Mouse (Mus musculus) stomach, embryonic 16.5 days (tissue): ENCODE data around the gene Frmd4a. TPM values are rescaled to one million over a fixed set of nuclear protein-coding genes. Genes with fewer than 3 reads are reported as not detected.

Source experiments
- ATAC-seq: fragments of 200-750 bp; cut with Nextera tagmentation; 2 replicates; pipeline ENCODE4 v1.8.0; 2017; ENCODE audit warnings: moderate number of reproducible peaks, moderate TSS enrichment; ENCODE audit not compliant: insufficient read depth, low FRiP score
- H3K27ac ChIP-seq: fragments of 300-500 bp; sonication (generic); 2 replicates; pipeline ENCODE4 v1.5.1; 2014; ENCODE audit warnings: low read length
- H3K27me3 ChIP-seq: fragments of 300-500 bp; sonication (generic); 2 replicates; pipeline ENCODE4 v1.6.1; 2014; ENCODE audit warnings: low read length, control low read depth, mixed read lengths; ENCODE audit not compliant: control insufficient read depth, insufficient read depth
- H3K36me3 ChIP-seq: fragments of 300-500 bp; sonication (generic); 2 replicates; pipeline ENCODE4 v1.6.1; 2014; ENCODE audit warnings: low read length; ENCODE audit not compliant: control insufficient read depth, insufficient read depth
- H3K4me1 ChIP-seq: fragments of 300-500 bp; sonication (generic); 2 replicates; pipeline ENCODE4 v1.6.1; 2014; ENCODE audit warnings: low read length, control low read depth, mixed read lengths; ENCODE audit not compliant: control insufficient read depth, insufficient read depth
- H3K4me2 ChIP-seq: fragments of 300-500 bp; sonication (generic); 2 replicates; pipeline ENCODE4 v1.6.1; 2014; ENCODE audit warnings: low read depth, low read length, mixed read lengths
- H3K4me3 ChIP-seq: fragments of 300-500 bp; sonication (generic); replicated peaks from 2 replicates; pipeline ENCODE4 v1.5.1; 2014; ENCODE audit warnings: mild to moderate bottlenecking, low read length
- H3K9ac ChIP-seq: fragments of 300-500 bp; sonication (generic); 2 replicates; pipeline ENCODE4 v1.6.1; 2014; ENCODE audit warnings: low read length
- H3K9me3 ChIP-seq: fragments of 300-500 bp; sonication (generic); replicated peaks from 2 replicates; pipeline ENCODE4 v1.6.1; 2016; ENCODE audit warnings: low read length, control low read depth; ENCODE audit not compliant: control insufficient read depth
- WGBS: fragments of 180-500 bp; shearing (Covaris S2); extraction: QIAGEN DNeasy Blood & Tissue Kit; methylation state at CpG from one replicate; pipeline ENCODE4 v1.1.7; 2014; 5-methylcytosine and 5-hydroxymethylcytosine counted together
- polyA plus RNA-seq: library from polyadenylated mRNA; unstranded; fragments of >200 nt; fragmentation: Nextera tagmentation; extraction: Ambion mirVana; gene quantifications from 2 replicates; pipeline ENCODE4 v1.2.1, GENCODE M21; 2015

Gene Frmd4a
- polyA plus RNA-seq, 1 experiment from 2014 or later, result 19.6 TPM

DNA sequence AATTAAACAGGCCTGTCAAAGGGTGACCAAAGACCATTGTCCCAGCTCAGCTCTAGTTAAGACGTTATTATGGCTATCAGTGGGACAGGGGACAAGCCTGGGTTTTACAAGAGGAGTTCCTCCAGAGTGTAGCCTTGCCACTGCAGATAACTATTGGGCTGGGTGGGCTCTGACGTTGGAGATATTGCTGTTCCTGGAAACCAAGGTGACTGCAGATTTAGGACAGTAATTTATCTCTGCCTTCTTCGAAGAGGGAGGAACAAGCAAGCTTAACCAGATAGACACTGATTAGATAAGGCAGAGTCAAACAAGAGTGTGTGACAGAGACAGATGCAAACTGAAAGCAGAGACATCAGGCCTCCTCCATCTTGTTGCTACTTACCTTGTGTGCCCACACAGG lies 330.3 kb downstream of the Frmd4a start:
- no peaks in the 10 kb centered on the region for H3K9me3 ChIP-seq
- 22% methylated on average over 3 of the region's 3 CpGs for WGBS
- no peak overlapping the region for H3K9ac ChIP-seq
- H3K4me3 ChIP-seq, result no peak overlapping the region
- ATAC-seq, result no peak
- H3K4me2 ChIP-seq, result no peak overlapping the region
- H3K4me1 ChIP-seq, result peaks cover 5% of the 10 kb centered on the region; the same call in 1 of the 2 replicates
- no peaks in the 10 kb centered on the region for H3K36me3 ChIP-seq
- no peak overlapping the region for H3K27ac ChIP-seq
- no peaks in the 10 kb centered on the region for H3K27me3 ChIP-seq

DNA sequence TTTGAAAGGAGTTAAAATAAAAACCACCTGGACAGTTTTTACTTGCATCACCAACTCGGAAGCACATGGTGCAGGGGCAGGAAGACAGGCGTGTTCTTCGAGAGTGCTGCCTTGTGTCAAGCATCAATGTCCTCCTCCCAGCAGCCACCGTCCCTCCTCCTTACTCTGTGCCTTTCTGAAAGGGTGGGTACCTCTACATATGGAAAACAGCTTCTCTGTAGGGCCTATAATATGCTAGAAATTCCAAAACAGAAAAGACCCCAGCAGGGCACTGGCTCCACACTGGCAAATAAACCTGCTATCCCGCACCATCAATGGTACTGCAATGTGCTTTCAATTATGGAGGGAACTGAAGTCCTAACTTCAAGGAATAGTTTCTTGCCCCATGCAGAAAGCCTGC lies 331.0 kb downstream of the Frmd4a start:
- Histone ChIP-seq H3K9me3 (no peaks in the 10 kb centered on the region), H3K27me3 (no peaks in the 10 kb centered on the region), H3K4me2 (no peak overlapping the region), H3K9ac (no peak overlapping the region), H3K4me3 (no peak overlapping the region), H3K27ac (no peak overlapping the region), H3K4me1 (peaks cover 5% of the 10 kb centered on the region; the same call in 1 of the 2 replicates), H3K36me3 (no peaks in the 10 kb centered on the region)
- 74% methylated on average over 5 of the region's 5 CpGs for WGBS
- no peak for ATAC-seq

DNA sequence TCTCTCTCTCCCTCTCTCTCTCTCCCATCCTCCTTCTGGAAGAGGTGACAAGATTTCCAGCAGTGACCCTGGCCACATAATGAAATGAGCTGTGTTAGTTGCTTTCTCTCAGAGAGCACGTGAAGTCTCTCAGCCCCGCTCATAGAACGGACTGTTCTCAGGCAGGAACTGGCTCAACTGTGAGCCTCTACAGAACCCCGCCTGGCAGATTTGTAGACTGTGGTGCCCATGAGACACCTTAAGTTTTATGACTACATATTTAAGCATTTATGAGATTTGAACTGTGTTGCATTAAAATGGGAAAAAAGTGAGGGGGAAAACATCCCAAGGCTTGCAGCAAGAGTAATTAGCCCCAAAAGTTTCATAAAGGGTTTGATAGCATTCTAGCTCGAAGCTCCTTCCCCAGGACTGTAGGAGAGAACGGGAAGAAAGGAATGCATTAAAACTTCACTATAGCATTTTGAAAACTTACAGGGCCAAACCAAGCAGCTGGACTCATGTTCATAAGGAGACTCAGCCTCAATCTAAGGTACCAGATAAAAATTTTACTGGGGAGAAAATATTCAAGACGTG lies 339.4 kb downstream of the Frmd4a start:
- H3K27ac ChIP-seq, result no peak overlapping the region
- WGBS, result 87% methylated on average over 7 of the region's 7 CpGs
- no peaks in the 10 kb centered on the region for H3K4me1 ChIP-seq
- H3K9ac ChIP-seq, result no peak overlapping the region
- H3K36me3 ChIP-seq, result no peaks in the 10 kb centered on the region
- ATAC-seq, result no peak
- H3K27me3 ChIP-seq, result no peaks in the 10 kb centered on the region
- no peak overlapping the region for H3K4me3 ChIP-seq
- no peaks in the 10 kb centered on the region for H3K9me3 ChIP-seq
- H3K4me2 ChIP-seq, result no peak overlapping the region

DNA sequence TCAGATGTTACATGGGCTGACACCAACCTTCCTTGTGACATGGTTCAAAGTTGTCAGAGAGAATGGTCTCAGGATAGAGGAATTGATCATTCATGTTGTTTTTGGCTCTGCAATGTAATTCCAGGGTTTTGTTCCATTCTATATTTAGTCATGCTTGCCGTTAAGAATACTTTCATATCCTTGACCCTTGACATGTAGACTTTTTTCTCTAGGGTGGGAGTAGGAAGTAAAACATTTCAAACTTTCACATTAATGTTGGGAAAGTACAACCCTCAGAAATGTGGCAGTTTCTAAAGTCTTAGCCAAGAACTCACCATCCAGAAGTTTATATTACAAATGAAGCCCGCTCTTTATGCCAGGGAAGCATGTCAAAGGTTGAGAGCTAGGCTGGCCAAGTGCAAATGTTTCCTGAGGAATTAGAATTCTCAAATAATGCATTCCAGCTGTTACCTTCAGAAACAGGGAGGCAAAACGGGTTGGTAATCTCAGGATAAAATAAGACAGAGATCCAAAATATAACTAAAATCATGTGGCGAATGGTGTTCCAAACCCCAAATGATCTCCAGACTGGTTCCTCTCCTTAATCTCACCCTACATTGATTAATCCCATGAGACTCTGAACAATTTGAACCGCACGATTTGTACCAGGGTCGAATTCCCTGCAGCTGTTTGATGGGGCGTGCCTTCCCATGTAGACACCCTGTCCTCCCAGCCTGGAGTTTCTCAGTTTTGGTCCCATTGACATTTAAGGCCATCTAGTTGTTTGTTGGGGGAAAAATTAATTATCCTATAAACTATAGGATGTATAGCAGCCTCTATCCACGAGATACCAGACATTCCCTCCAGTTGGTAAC lies 344.7 kb downstream of the Frmd4a start:
- Histone ChIP-seq H3K27ac (peak overlapping the region; percentile 6; the same call in 1 of the 2 replicates), H3K36me3 (no peaks in the 10 kb centered on the region), H3K4me3 (no peak overlapping the region), H3K9ac (no peak overlapping the region), H3K4me2 (no peak overlapping the region), H3K27me3 (no peaks in the 10 kb centered on the region), H3K9me3 (no peaks in the 10 kb centered on the region), H3K4me1 (no peaks in the 10 kb centered on the region)
- no peak for ATAC-seq
- WGBS, result 52% methylated on average over 9 of the region's 9 CpGs

DNA sequence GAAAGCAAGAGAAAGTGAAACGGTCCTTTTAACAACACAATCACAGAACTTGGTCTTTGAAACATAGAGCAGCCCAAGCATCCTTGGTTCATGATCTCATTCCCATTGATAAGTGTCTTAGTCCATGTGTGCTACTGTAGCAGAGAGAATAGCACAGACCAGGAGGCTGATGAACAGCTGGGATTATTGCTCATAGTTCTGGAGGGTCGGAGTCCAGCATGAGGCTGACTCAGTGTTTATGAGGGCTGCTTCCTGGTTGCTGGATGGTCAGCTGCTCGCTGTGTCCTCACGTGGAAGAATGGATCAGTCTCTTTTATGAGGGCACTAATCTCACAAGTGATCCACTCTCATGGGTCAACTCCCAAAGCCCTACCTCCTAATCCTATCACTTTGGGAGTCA lies 347.4 kb downstream of the Frmd4a start:
- Histone ChIP-seq H3K27me3 (no peaks in the 10 kb centered on the region), H3K27ac (no peak overlapping the region), H3K36me3 (no peaks in the 10 kb centered on the region), H3K4me1 (no peaks in the 10 kb centered on the region), H3K4me2 (no peak overlapping the region), H3K9ac (no peak overlapping the region), H3K9me3 (no peaks in the 10 kb centered on the region), H3K4me3 (no peak overlapping the region)
- no peak for ATAC-seq
- 75% methylated on average over 4 of the region's 4 CpGs for WGBS

DNA sequence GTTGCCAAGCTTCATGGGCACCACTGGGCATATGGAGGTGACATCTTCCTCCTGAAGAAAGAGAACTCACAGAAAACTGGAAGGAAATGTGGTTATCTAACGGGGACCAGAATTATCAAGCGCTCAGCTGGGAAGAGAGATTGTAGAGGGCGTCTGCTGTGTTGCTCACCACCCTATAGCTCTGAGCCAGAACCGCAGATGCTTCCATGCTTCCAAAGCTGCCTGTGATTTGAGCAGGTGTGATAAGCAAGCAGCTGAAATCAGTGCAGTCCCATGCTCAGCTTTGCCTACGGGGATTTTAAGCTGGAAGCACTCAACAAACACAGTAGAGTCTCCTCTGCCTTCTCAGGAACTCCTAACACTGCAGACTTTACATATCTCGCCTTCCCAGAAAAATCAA lies 351.0 kb downstream of the Frmd4a start:
- H3K4me2 ChIP-seq, result no peak overlapping the region
- no peaks in the 10 kb centered on the region for H3K27me3 ChIP-seq
- WGBS, result 76% methylated on average over 6 of the region's 6 CpGs
- H3K36me3 ChIP-seq, result no peaks in the 10 kb centered on the region
- H3K27ac ChIP-seq, result no peak overlapping the region
- H3K9ac ChIP-seq, result no peak overlapping the region
- no peaks in the 10 kb centered on the region for H3K4me1 ChIP-seq
- H3K9me3 ChIP-seq, result no peaks in the 10 kb centered on the region
- ATAC-seq, result no peak
- no peak overlapping the region for H3K4me3 ChIP-seq

DNA sequence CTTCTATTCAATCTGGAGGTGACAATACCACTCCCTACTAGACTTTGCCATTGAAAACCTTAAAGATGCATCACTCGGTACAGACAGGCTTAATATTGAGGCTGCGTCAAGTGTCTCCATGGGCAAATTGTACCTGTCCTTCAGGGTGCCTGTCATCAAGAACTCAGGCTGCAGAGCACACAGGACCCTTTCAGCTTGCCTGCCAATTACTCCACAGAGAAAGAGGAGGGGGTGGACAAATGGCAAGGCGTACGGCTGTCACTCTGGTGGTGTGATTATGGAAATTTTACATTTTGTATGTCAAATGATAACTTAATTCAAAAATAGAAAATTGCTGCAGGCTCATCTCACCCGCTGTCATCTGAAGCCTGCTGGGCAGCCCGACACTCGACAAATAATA lies 353.0 kb downstream of the Frmd4a start:
- Histone ChIP-seq H3K27ac (no peak overlapping the region), H3K9me3 (no peaks in the 10 kb centered on the region), H3K9ac (no peak overlapping the region), H3K36me3 (no peaks in the 10 kb centered on the region), H3K4me2 (no peak overlapping the region), H3K27me3 (no peaks in the 10 kb centered on the region), H3K4me3 (no peak overlapping the region), H3K4me1 (no peaks in the 10 kb centered on the region)
- no peak for ATAC-seq
- WGBS, result 86% methylated on average over 7 of the region's 7 CpGs

DNA sequence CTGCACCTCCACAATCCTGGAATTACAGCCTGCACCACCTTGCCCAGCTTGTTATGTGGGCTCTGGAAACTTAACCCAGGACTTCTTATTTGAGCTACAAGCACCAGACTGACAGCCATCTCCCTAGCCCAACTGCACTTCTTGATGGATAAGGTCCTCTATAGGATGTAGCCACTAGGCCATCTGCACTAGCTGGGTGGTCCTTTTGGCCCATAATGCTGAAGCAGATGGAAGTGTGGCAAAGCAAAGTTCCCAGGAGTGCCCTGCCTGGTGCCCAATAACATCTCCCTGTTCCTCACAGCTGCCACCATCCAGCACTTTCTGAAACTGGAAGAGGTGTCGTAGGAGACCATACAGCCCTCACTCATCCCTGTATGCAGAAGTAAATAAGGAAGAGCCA lies 353.8 kb downstream of the Frmd4a start:
- ATAC-seq, result no peak
- no peaks in the 10 kb centered on the region for H3K27me3 ChIP-seq
- H3K9me3 ChIP-seq, result no peaks in the 10 kb centered on the region
- no peaks in the 10 kb centered on the region for H3K4me1 ChIP-seq
- H3K4me3 ChIP-seq, result no peak overlapping the region
- no peak overlapping the region for H3K27ac ChIP-seq
- no peak overlapping the region for H3K4me2 ChIP-seq
- no peaks in the 10 kb centered on the region for H3K36me3 ChIP-seq
- WGBS, result 89% methylated on average over 1 of the region's 1 CpGs
- no peak overlapping the region for H3K9ac ChIP-seq

DNA sequence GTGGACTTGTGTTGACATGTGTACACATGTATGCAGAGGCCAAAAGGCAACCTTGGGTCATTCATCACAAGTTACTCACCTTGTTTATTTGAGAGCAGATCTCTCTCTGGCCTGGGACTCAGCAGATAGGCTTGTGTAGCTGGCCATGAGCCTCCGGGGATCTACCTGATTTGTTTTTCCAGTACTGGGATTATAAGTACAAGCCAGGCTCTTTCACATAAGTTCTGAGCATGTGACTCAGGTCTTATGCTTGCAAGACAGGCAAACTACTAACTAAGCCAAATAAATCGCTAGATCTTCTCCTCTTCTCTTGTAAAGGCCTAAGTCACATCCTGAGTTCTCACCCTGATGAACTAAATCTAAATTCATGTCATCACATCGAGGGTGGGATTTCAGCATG lies 361.3 kb downstream of the Frmd4a start:
- Histone ChIP-seq H3K4me1 (no peaks in the 10 kb centered on the region), H3K4me3 (no peak overlapping the region), H3K9me3 (no peaks in the 10 kb centered on the region), H3K4me2 (no peak overlapping the region), H3K27ac (no peak overlapping the region), H3K27me3 (no peaks in the 10 kb centered on the region), H3K9ac (no peak overlapping the region), H3K36me3 (no peaks in the 10 kb centered on the region)
- no peak for ATAC-seq
- 78% methylated on average over 3 of the region's 3 CpGs for WGBS
